ENCODE assay signal across 26 mouse cellular contexts in the genomic region with DNA sequence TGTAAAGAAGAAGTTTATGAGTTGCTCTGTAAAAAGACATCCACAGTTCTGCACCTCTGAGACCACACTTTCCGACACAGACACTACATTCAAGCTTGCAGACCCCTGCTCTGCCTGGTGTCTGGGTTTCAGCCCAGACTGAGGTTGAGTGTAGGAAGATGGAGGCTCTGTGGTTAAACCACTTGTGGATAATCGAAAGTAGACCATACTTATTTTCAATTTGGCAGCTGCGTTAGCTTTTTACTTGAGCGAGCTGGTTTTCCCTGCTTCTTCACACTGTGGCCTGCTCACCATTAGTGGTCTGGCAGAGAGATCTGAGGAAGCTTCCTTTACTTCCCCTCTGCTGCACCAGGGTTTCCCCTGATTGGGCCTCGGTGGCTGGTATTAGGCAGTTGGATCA.
DNase-seq lines count a peak whose midpoint lies in the region; ATAC-seq and TF ChIP-seq lines count a peak whose summit lies in the region.
"Had no signal": no experiment of that assay in that cellular context is flagged by ENCODE, and none has a peak within 500 bp of the region (broad histone marks: within the 10 kb centered on the region; RNA-seq: fewer than 3 reads in every experiment).

No protein-coding gene starts in this region.

- no peak for TF ChIP-seq POLR2A in MEL (IDR thresholded peaks at IDR 0.05; ENCODE audit: control insufficient read depth in 1 of 2, insufficient read depth in 1 of 2, low read depth in 1 of 2, low read length in 2 of 2, poor library complexity in 1 of 2)

- no peak for ATAC-seq in intestine, embryonic 14.5 days (replicated peaks; ENCODE audit: low FRiP score, low TSS enrichment, low read depth)
- ATAC-seq in intestine, embryonic 15.5 days = no peak
- 0 out of 2 replicates have a peak, but pooled peaks have one; percentile 24 for ATAC-seq in common myeloid progenitor, adult 5-6 weeks (replicated peaks; ENCODE audit: low read depth, poor library complexity, severe bottlenecking)
- ATAC-seq in limb, embryonic 15.5 days (ENCODE audit: insufficient number of reproducible peaks, low FRiP score, low TSS enrichment, low read depth) = no peak
- ATAC-seq: activated CD4-positive, CD25-positive, alpha-beta regulatory T cell, adult 4 months; CD4-positive, CD25-positive, alpha-beta regulatory T cell, adult 4 months; forebrain, embryonic 14.5 days; intestine, postnatal 0 days had no signal

- no peaks in the 10 kb centered on the region for H3K27me3 ChIP-seq in intestine, embryonic 14.5 days (replicated peaks; ENCODE audit: control insufficient read depth, insufficient read depth, low read length)
- H3K27me3 ChIP-seq in intestine, embryonic 15.5 days (replicated peaks) = no peaks in the 10 kb centered on the region
- H3K27me3 ChIP-seq in MEL (ENCODE audit: control insufficient read depth in 1 of 2, insufficient read depth in 2 of 2, low read length in 2 of 2) = no peaks in the 10 kb centered on the region
- H3K27me3 ChIP-seq in limb, embryonic 15.5 days = no peaks in the 10 kb centered on the region
- H3K27me3 ChIP-seq: embryonic facial prominence, embryonic 15.5 days; heart, embryonic 13.5 days; hindbrain, embryonic 12.5 days; hindbrain, embryonic 15.5 days had no signal

- DNase-seq in intestine, embryonic 14.5 days (ENCODE audit: low spot score) = no peak
- peak; percentile 27 for DNase-seq in MEL (ENCODE audit: low read depth, low spot score)
- no peak for DNase-seq in cerebellum, postnatal 36 days
- DNase-seq: adrenal gland, adult 8-10 months; adrenal gland, postnatal 25 days; cerebellum, adult 11-12 months; cerebellum, adult 8-10 months; cerebellum, postnatal 10 days; embryo, embryonic 11 days; forebrain, postnatal 0 days; gastrocnemius, adult 2 months; gastrocnemius, postnatal 14 days; heart, adult 2 months; heart, postnatal 14 days had no signal

- H3K9ac ChIP-seq in intestine, embryonic 14.5 days (ENCODE audit: low read length) = no peak overlapping the region
- H3K9ac ChIP-seq in intestine, embryonic 15.5 days = no peak overlapping the region
- no peak overlapping the region for H3K9ac ChIP-seq in MEL (ENCODE audit: control insufficient read depth, low read depth, low read length, poor library complexity, severe bottlenecking)
- no peak overlapping the region for H3K9ac ChIP-seq in limb, embryonic 15.5 days
- H3K9ac ChIP-seq: embryonic facial prominence, embryonic 15.5 days; forebrain, postnatal 0 days; heart, embryonic 13.5 days; hindbrain, embryonic 12.5 days; hindbrain, embryonic 15.5 days had no signal

- no peak for TF ChIP-seq RAD21 in MEL (IDR thresholded peaks at IDR 0.05; ENCODE audit: low read depth, low read length)

- H3K9me3 ChIP-seq in intestine, embryonic 14.5 days (ENCODE audit: control insufficient read depth, low read length) = no peaks in the 10 kb centered on the region
- H3K9me3 ChIP-seq in intestine, embryonic 15.5 days = no peaks in the 10 kb centered on the region
- H3K9me3 ChIP-seq in MEL (replicated peaks; ENCODE audit: insufficient read depth, low read length) = no peaks in the 10 kb centered on the region
- no peaks in the 10 kb centered on the region for H3K9me3 ChIP-seq in limb, embryonic 15.5 days
- H3K9me3 ChIP-seq: embryonic facial prominence, embryonic 15.5 days; heart, embryonic 10.5 days; heart, embryonic 13.5 days; hindbrain, embryonic 12.5 days; hindbrain, embryonic 15.5 days had no signal

- H3K4me3 ChIP-seq in intestine, embryonic 14.5 days (ENCODE audit: low read depth, low read length) = no peak overlapping the region
- no peak overlapping the region for H3K4me3 ChIP-seq in intestine, embryonic 15.5 days (replicated peaks)
- H3K4me3 ChIP-seq in MEL (ENCODE audit: control insufficient read depth in 1 of 2, insufficient read depth in 1 of 2, low read depth in 2 of 2, low read length in 2 of 2) = no peak overlapping the region
- no peak overlapping the region for H3K4me3 ChIP-seq in limb, embryonic 15.5 days
- H3K4me3 ChIP-seq: embryonic facial prominence, embryonic 15.5 days; gastrocnemius, adult 2 months; heart, adult 2 months; heart, embryonic 10.5 days; heart, embryonic 13.5 days; hindbrain, embryonic 12.5 days; hindbrain, embryonic 15.5 days had no signal

- no peak overlapping the region for H3K4me2 ChIP-seq in intestine, embryonic 14.5 days (ENCODE audit: low read length)
- H3K4me2 ChIP-seq in intestine, embryonic 15.5 days (replicated peaks) = no peak overlapping the region
- H3K4me2 ChIP-seq in limb, embryonic 15.5 days = 0 out of 2 replicates have a peak overlapping the region, but pooled peaks have one; percentile 6
- H3K4me2 ChIP-seq: embryonic facial prominence, embryonic 15.5 days; heart, embryonic 13.5 days; hindbrain, embryonic 12.5 days; hindbrain, embryonic 15.5 days had no signal

- TF ChIP-seq CTCF in MEL (IDR thresholded peaks at IDR 0.05 in 2 of 3, conservative IDR thresholded peaks at IDR 0.05 in 1 of 3; ENCODE audit: control insufficient read depth in 1 of 3, insufficient read depth in 1 of 3, low read depth in 2 of 3, low read length in 3 of 3, poor library complexity in 1 of 3, severe bottlenecking in 1 of 3) = no peak

- 0 out of 2 replicates have a peak overlapping the region, but pooled peaks have one; percentile 23 for H3K27ac ChIP-seq in intestine, embryonic 14.5 days (ENCODE audit: low read depth)
- H3K27ac ChIP-seq in intestine, embryonic 15.5 days = no peak overlapping the region
- H3K27ac ChIP-seq in MEL (ENCODE audit: control insufficient read depth, low read depth, low read length) = no peak overlapping the region
- no peak overlapping the region; the same call in 1 of the 2 replicates for H3K27ac ChIP-seq in limb, embryonic 15.5 days
- H3K27ac ChIP-seq: embryonic facial prominence, embryonic 15.5 days; gastrocnemius, adult 2 months; heart, adult 2 months; heart, embryonic 10.5 days; heart, embryonic 13.5 days; hindbrain, embryonic 12.5 days; hindbrain, embryonic 15.5 days had no signal

- H3K79me2 ChIP-seq in MEL (ENCODE audit: control insufficient read depth, insufficient read depth, low read length, poor library complexity) = peaks cover 40% of the 10 kb centered on the region

- peak in 1 of 2 experiments; percentile 5; a peak in 1 of 4 replicates for TF ChIP-seq EP300 in MEL (IDR thresholded peaks at IDR 0.05; ENCODE audit: low read depth in 1 of 2, low read length in 2 of 2)

- H3K36me3 ChIP-seq in intestine, embryonic 14.5 days (ENCODE audit: control insufficient read depth, insufficient read depth, low read length) = no peaks in the 10 kb centered on the region
- H3K36me3 ChIP-seq in intestine, embryonic 15.5 days = no peaks in the 10 kb centered on the region
- H3K36me3 ChIP-seq in MEL (ENCODE audit: control insufficient read depth in 1 of 2, insufficient read depth in 2 of 2, low read length in 2 of 2) = peaks cover 6 to 67% of the 10 kb centered on the region in 2 experiments; a peak in 3 of 4 replicates
- no peaks in the 10 kb centered on the region for H3K36me3 ChIP-seq in limb, embryonic 15.5 days
- H3K36me3 ChIP-seq: embryonic facial prominence, embryonic 15.5 days; heart, embryonic 10.5 days; heart, embryonic 13.5 days; hindbrain, embryonic 12.5 days; hindbrain, embryonic 15.5 days had no signal

- H3K4me1 ChIP-seq in intestine, embryonic 14.5 days (replicated peaks; ENCODE audit: control insufficient read depth, insufficient read depth, low read length) = no peaks in the 10 kb centered on the region
- H3K4me1 ChIP-seq in intestine, embryonic 15.5 days (replicated peaks) = no peaks in the 10 kb centered on the region
- H3K4me1 ChIP-seq in MEL (ENCODE audit: control insufficient read depth in 1 of 2, insufficient read depth in 2 of 2, low read length in 2 of 2) = peaks cover 50% of the 10 kb centered on the region in 2 experiments
- H3K4me1 ChIP-seq in limb, embryonic 15.5 days = peaks cover 15% of the 10 kb centered on the region

- WGBS in intestine, embryonic 14.5 days = 89% methylated on average over 5 of the region's 5 CpGs
- WGBS in intestine, embryonic 15.5 days = 83% methylated on average over 5 of the region's 5 CpGs
- 63% methylated on average over 5 of the region's 5 CpGs for WGBS in limb, embryonic 15.5 days

TF ChIP-seq in MEL, 35 proteins besides CTCF, POLR2A, EP300 and RAD21:
- TF ChIP-seq JUND (IDR thresholded peaks at IDR 0.05; ENCODE audit: low read depth, low read length) (no peak), USF1 (IDR thresholded peaks at IDR 0.05; ENCODE audit: low read depth, low read length) (no peak), USF2 (IDR thresholded peaks at IDR 0.05; ENCODE audit: borderline replicate concordance in 1 of 2, insufficient read depth in 1 of 2, low read depth in 1 of 2, low read length in 2 of 2) (no peak)
TF ChIP-seq in MEL: peak in this region for 0.
